Mouse (Mus musculus) MEL-GATA-1-ER (cell line): ENCODE data around the gene Krt16.

Experiments
- DNase-seq: peaks from one replicate; pipeline ENCODE4 v3.0.0-alpha.2; 2012; ENCODE audit warnings: low read depth; ENCODE audit errors: extremely low read depth

Gene Krt16

GRCm38 (mm10) chr11:100248852-100249465 lies at the start of gene Krt16:
Gene Krt16 (minus strand): TSS chr11:100248902.
- no peak for DNase-seq

GRCm38 (mm10) chr11:100297801-100298200 lies 49.1 kb upstream of the Krt16 start:
- DNase-seq, result no peak

- DNase-seq, result peak; percentile 43
Measured at GRCm38 (mm10) chr11:100295308-100295707, 46.6 kb upstream of the Krt16 start.

GRCm38 (mm10) chr11:100292884-100293283 lies 44.2 kb upstream of the Krt16 start:
- DNase-seq, result no peak

- no peak for DNase-seq
Measured at GRCm38 (mm10) chr11:100290235-100290634, 41.5 kb upstream of the Krt16 start.

GRCm38 (mm10) chr11:100288942-100289341 lies 40.2 kb upstream of the Krt16 start:
- DNase-seq, result no peak

- DNase-seq, result no peak
Measured at GRCm38 (mm10) chr11:100287024-100287423, 38.3 kb upstream of the Krt16 start.

- DNase-seq, result no peak
Measured at GRCm38 (mm10) chr11:100284988-100285387, 36.3 kb upstream of the Krt16 start.

- peak; percentile 22 for DNase-seq
Measured at GRCm38 (mm10) chr11:100282549-100282948, 33.8 kb upstream of the Krt16 start.

GRCm38 (mm10) chr11:100281596-100282544 lies 33.2 kb upstream of the Krt16 start:
- DNase-seq, result peak; percentile 36

GRCm38 (mm10) chr11:100278759-100279158 lies 30.1 kb upstream of the Krt16 start:
- DNase-seq, result no peak

- DNase-seq, result no peak
Measured at GRCm38 (mm10) chr11:100277726-100278480, 29.2 kb upstream of the Krt16 start.

- no peak for DNase-seq
Measured at GRCm38 (mm10) chr11:100275466-100275865, 26.8 kb upstream of the Krt16 start.

GRCm38 (mm10) chr11:100274719-100275118 lies 26.0 kb upstream of the Krt16 start:
- no peak for DNase-seq

- DNase-seq, result no peak
Measured at GRCm38 (mm10) chr11:100271878-100272277, 23.2 kb upstream of the Krt16 start.

- DNase-seq, result no peak
Measured at GRCm38 (mm10) chr11:100269821-100270332, 21.2 kb upstream of the Krt16 start, which contains the start of gene Krt42. Gene Krt42 (minus strand): TSS chr11:100269871.

- DNase-seq, result no peak
Measured at GRCm38 (mm10) chr11:100262058-100262980, 13.6 kb upstream of the Krt16 start.

GRCm38 (mm10) chr11:100261235-100261605 lies 12.5 kb upstream of the Krt16 start:
- no peak for DNase-seq

GRCm38 (mm10) chr11:100260514-100261234 lies 12.0 kb upstream of the Krt16 start, which contains the start of gene Krt17:
Gene Krt17 (minus strand): TSS chr11:100261029.
- DNase-seq, result no peak

- no peak for DNase-seq
Measured at GRCm38 (mm10) chr11:100259079-100259478, 10.4 kb upstream of the Krt16 start.
